Mouse (Mus musculus): ENCODE data around the gene Hist2h2be. TPM values are rescaled to one million over a fixed set of nuclear protein-coding genes. Genes with fewer than 3 reads are reported as not detected.
"Not testable (repeated sequence)": the region's sequence is repeated elsewhere in the genome, so short reads cannot be mapped to it uniquely, and the experiment has no call there.

The Hist2h2be gene
- 4.6 and 4.7 TPM in 2 replicates for polyA plus RNA-seq (2015; fragmentation: Nextera tagmentation; extraction: Ambion mirVana)

- peak within 1 kb of the TSS; percentile 79 for H3K9ac ChIP-seq
- no peaks in the 10 kb centered on the region for H3K27me3 ChIP-seq
- H3K9me3 ChIP-seq: no peaks in the 10 kb centered on the region
- H3K4me1 ChIP-seq (replicated peaks): peaks cover 27% of the 10 kb centered on the region
- peak within 1 kb of the TSS; percentile 86 for H3K4me2 ChIP-seq
- peak within 1 kb of the TSS; percentile 97 for H3K27ac ChIP-seq (replicated peaks)
- peak within 1 kb of the TSS; percentile 59 for H3K4me3 ChIP-seq
- H3K36me3 ChIP-seq: no peaks in the 10 kb centered on the region
- under 1% methylated on average over 43 of the region's 43 CpGs for WGBS
- ATAC-seq (ENCODE audit: low FRiP score, low read depth): peak; percentile 88
Measured at GRCm38 (mm10) chr3:96220765-96221639, at the start of gene Hist2h2be, which contains the start of gene Hist2h2ac. Gene Hist2h2be, plus strand, starts transcription at chr3:96221119. Gene Hist2h2ac, minus strand, starts transcription at chr3:96220880.

GRCm38 (mm10) chr3:96171583-96172196 is 49.2 kb upstream of the Hist2h2be start:
- H3K27me3 ChIP-seq: no peaks in the 10 kb centered on the region
- H3K9ac ChIP-seq: peak overlapping the region; percentile 87
- peaks cover 19% of the 10 kb centered on the region for H3K36me3 ChIP-seq
- peak overlapping the region; percentile 98 for H3K27ac ChIP-seq (replicated peaks)
- ATAC-seq (ENCODE audit: low FRiP score, low read depth): peak; percentile 7; the same call in 1 of the 2 replicates
- H3K4me3 ChIP-seq: peak overlapping the region; percentile 66
- H3K4me2 ChIP-seq: peak overlapping the region; percentile 98
- peaks cover 39% of the 10 kb centered on the region for H3K4me1 ChIP-seq (replicated peaks)
- 22% methylated on average over 18 of the region's 18 CpGs for WGBS
- no peaks in the 10 kb centered on the region for H3K9me3 ChIP-seq

GRCm38 (mm10) chr3:96172197-96173178 is 48.4 kb upstream of the Hist2h2be start, which contains the start of gene Sf3b4:
Gene Sf3b4, plus strand, starts transcription at chr3:96172332.
- Histone ChIP-seq H3K27ac (replicated peaks) (peak within 1 kb of the TSS; percentile 98), H3K9ac (peak within 1 kb of the TSS; percentile 87), H3K27me3 (no peaks in the 10 kb centered on the region), H3K9me3 (no peaks in the 10 kb centered on the region), H3K4me1 (replicated peaks) (peaks cover 39% of the 10 kb centered on the region), H3K4me2 (peak within 1 kb of the TSS; percentile 98), H3K4me3 (peak within 1 kb of the TSS; percentile 66), H3K36me3 (peaks cover 24% of the 10 kb centered on the region)
- WGBS: under 1% methylated on average over 52 of the region's 58 CpGs
- peak; percentile 95 for ATAC-seq (ENCODE audit: low FRiP score, low read depth)

GRCm38 (mm10) chr3:96173185-96173584 is 47.7 kb upstream of the Hist2h2be start:
- Histone ChIP-seq H3K27ac (replicated peaks) (no peak overlapping the region), H3K27me3 (no peaks in the 10 kb centered on the region), H3K4me1 (replicated peaks) (peaks cover 39% of the 10 kb centered on the region), H3K9me3 (no peaks in the 10 kb centered on the region), H3K36me3 (peaks cover 29% of the 10 kb centered on the region), H3K4me3 (peak overlapping the region; percentile 66), H3K9ac (peak overlapping the region; percentile 84), H3K4me2 (peak overlapping the region; percentile 98)
- WGBS: 37% methylated on average over 7 of the region's 7 CpGs
- no peak for ATAC-seq (ENCODE audit: low FRiP score, low read depth)

GRCm38 (mm10) chr3:96174042-96174441 is 46.9 kb upstream of the Hist2h2be start:
- not testable (repeated sequence) for H3K27me3 ChIP-seq; ATAC-seq (ENCODE audit: low FRiP score, low read depth); H3K9me3 ChIP-seq; H3K4me3 ChIP-seq; H3K4me2 ChIP-seq; H3K27ac ChIP-seq (replicated peaks); H3K9ac ChIP-seq
- Histone ChIP-seq H3K4me1 (replicated peaks) (peaks cover 39% of the 10 kb centered on the region), H3K36me3 (peaks cover 37% of the 10 kb centered on the region)
- WGBS: 86% methylated on average over 4 of the region's 4 CpGs

- H3K9me3 ChIP-seq: no peaks in the 10 kb centered on the region
- no peak overlapping the region for H3K4me3 ChIP-seq
- H3K27ac ChIP-seq (replicated peaks): no peak overlapping the region
- WGBS: 96% methylated on average over 6 of the region's 6 CpGs
- peaks cover 37% of the 10 kb centered on the region for H3K36me3 ChIP-seq
- no peaks in the 10 kb centered on the region for H3K27me3 ChIP-seq
- H3K9ac ChIP-seq: no peak overlapping the region
- no peak for ATAC-seq (ENCODE audit: low FRiP score, low read depth)
- peaks cover 39% of the 10 kb centered on the region for H3K4me1 ChIP-seq (replicated peaks)
- no peak overlapping the region for H3K4me2 ChIP-seq
Measured at GRCm38 (mm10) chr3:96175251-96175650, 45.7 kb upstream of the Hist2h2be start.

GRCm38 (mm10) chr3:96178427-96178826 is 42.5 kb upstream of the Hist2h2be start:
- Histone ChIP-seq H3K9ac (no peak overlapping the region), H3K4me2 (no peak overlapping the region), H3K36me3 (peaks cover 37% of the 10 kb centered on the region), H3K4me1 (replicated peaks) (peaks cover 44% of the 10 kb centered on the region), H3K9me3 (no peaks in the 10 kb centered on the region), H3K4me3 (no peak overlapping the region), H3K27me3 (no peaks in the 10 kb centered on the region), H3K27ac (replicated peaks) (no peak overlapping the region)
- no peak for ATAC-seq (ENCODE audit: low FRiP score, low read depth)
- 95% methylated on average over 4 of the region's 4 CpGs for WGBS

- Histone ChIP-seq H3K27me3 (no peaks in the 10 kb centered on the region), H3K36me3 (peaks cover 37% of the 10 kb centered on the region), H3K4me3 (no peak overlapping the region), H3K27ac (replicated peaks) (no peak overlapping the region), H3K4me1 (replicated peaks) (peaks cover 41% of the 10 kb centered on the region), H3K9me3 (no peaks in the 10 kb centered on the region), H3K4me2 (no peak overlapping the region), H3K9ac (no peak overlapping the region)
- WGBS: 87% methylated on average over 2 of the region's 2 CpGs
- ATAC-seq (ENCODE audit: low FRiP score, low read depth): no peak
Measured at GRCm38 (mm10) chr3:96178902-96179301, 42.0 kb upstream of the Hist2h2be start.

GRCm38 (mm10) chr3:96179531-96179930 is 41.4 kb upstream of the Hist2h2be start:
- no peak for ATAC-seq (ENCODE audit: low FRiP score, low read depth)
- Histone ChIP-seq H3K36me3 (peaks cover 34% of the 10 kb centered on the region), H3K4me3 (no peak overlapping the region), H3K27me3 (no peaks in the 10 kb centered on the region), H3K9me3 (no peaks in the 10 kb centered on the region), H3K4me2 (no peak overlapping the region), H3K4me1 (replicated peaks) (peaks cover 34% of the 10 kb centered on the region), H3K9ac (no peak overlapping the region), H3K27ac (replicated peaks) (no peak overlapping the region)
- 59% methylated on average over 4 of the region's 4 CpGs for WGBS

GRCm38 (mm10) chr3:96180727-96181477 is 40.0 kb upstream of the Hist2h2be start, which contains the start of gene Sv2a:
Gene Sv2a, plus strand, starts transcription at chr3:96181151.
- peak within 1 kb of the TSS; percentile 83 for H3K4me3 ChIP-seq
- H3K9ac ChIP-seq: peak within 1 kb of the TSS; percentile 85
- H3K9me3 ChIP-seq: no peaks in the 10 kb centered on the region
- H3K4me1 ChIP-seq (replicated peaks): peaks cover 38% of the 10 kb centered on the region
- peaks cover 35% of the 10 kb centered on the region for H3K36me3 ChIP-seq
- peak; percentile 74 for ATAC-seq (ENCODE audit: low FRiP score, low read depth)
- peak within 1 kb of the TSS; percentile 95 for H3K27ac ChIP-seq (replicated peaks)
- WGBS: under 1% methylated on average over 14 of the region's 23 CpGs
- peak within 1 kb of the TSS; percentile 60 for H3K4me2 ChIP-seq
- H3K27me3 ChIP-seq: no peaks in the 10 kb centered on the region
